ENCODE assay signal across 7 mouse cellular contexts in the genomic region with DNA sequence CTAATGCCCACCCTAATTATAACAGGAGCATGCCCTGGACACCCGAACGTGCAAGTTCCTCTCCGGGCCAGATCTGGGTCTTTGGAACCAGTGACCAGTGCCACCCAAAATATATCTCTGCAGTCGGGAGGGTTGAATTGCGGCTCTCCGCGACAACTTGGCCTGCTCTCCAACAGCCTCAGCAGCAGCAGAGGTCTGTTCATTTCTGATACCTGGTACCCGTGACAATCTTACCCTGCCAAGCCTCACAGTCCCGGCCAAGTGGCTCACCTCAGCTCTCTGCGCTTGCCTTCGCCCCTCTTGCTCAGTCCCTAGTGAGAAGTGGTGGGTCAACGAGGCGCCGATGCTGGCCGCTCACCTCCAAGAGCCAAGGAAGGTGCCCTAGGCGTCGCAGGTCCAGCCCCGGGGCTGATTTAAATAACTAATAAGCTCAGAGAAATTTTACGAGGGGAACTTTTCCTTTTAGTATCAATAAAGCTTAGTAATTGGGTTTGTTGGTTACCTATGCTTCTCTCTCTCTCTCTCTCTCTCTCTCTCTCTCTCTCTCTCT. TPM values are rescaled to one million over a fixed set of nuclear protein-coding genes. Genes with fewer than 3 reads are reported as not detected.
DNase-seq lines count a peak whose midpoint lies in the region; ATAC-seq and TF ChIP-seq lines count a peak whose summit lies in the region.

A gene (minus strand): TSS at position 500 of the 550 bp plus-strand sequence.

- peak within 1 kb of the TSS; percentile 10; the same call in 1 of the 2 replicates for H3K4me3 ChIP-seq in lung, postnatal 0 days (ENCODE audit: low read depth, low read length)
- peak within 1 kb of the TSS; percentile 35 for H3K4me3 ChIP-seq in forebrain, embryonic 13.5 days

- no peak for TF ChIP-seq CTCF in lung, postnatal 0 days (IDR thresholded peaks at IDR 0.05)

- no peak within 1 kb of the TSS for H3K27ac ChIP-seq in lung, postnatal 0 days (ENCODE audit: low read length)
- no peak within 1 kb of the TSS for H3K27ac ChIP-seq in forebrain, embryonic 13.5 days

- peaks cover 58% of the 10 kb centered on the region for H3K27me3 ChIP-seq in lung, postnatal 0 days (replicated peaks; ENCODE audit: insufficient read depth, low read length)
- H3K27me3 ChIP-seq in forebrain, embryonic 13.5 days: peaks cover 76% of the 10 kb centered on the region

- DNase-seq in lung, postnatal 0 days (ENCODE audit: low spot score): no peak
- no peak for DNase-seq in lung, postnatal 36 days
- DNase-seq in layer of hippocampus, postnatal 14 days (ENCODE audit: low spot score in 2 of 2): no peak
- DNase-seq in retina, embryonic 14.5 days (ENCODE audit: low spot score): peak; percentile 27
- no peak for DNase-seq in spleen, adult 18-20 months
- no peak for DNase-seq in gastrocnemius, adult 18-20 months (ENCODE audit: low spot score)

- H3K36me3 ChIP-seq in lung, postnatal 0 days (ENCODE audit: insufficient read depth, low read length): no peaks in the 10 kb centered on the region
- H3K36me3 ChIP-seq in forebrain, embryonic 13.5 days (ENCODE audit: poor library complexity, severe bottlenecking): no peaks in the 10 kb centered on the region

- no peak for ATAC-seq in lung, postnatal 0 days
- ATAC-seq in forebrain, embryonic 13.5 days: no peak

- no peak within 1 kb of the TSS for H3K9ac ChIP-seq in lung, postnatal 0 days (replicated peaks; ENCODE audit: low read depth)
- H3K9ac ChIP-seq in forebrain, embryonic 13.5 days: no peak within 1 kb of the TSS; the same call in 1 of the 2 replicates

- WGBS in lung, postnatal 0 days: 2% methylated on average over 19 of the region's 19 CpGs
- WGBS in forebrain, embryonic 13.5 days: 0% methylated on average over 19 of the region's 19 CpGs

- no peaks in the 10 kb centered on the region for H3K9me3 ChIP-seq in lung, postnatal 0 days (ENCODE audit: low read length)
- no peaks in the 10 kb centered on the region for H3K9me3 ChIP-seq in forebrain, embryonic 13.5 days (replicated peaks)

- H3K4me2 ChIP-seq in lung, postnatal 0 days (replicated peaks; ENCODE audit: low read depth, low read length): peak within 1 kb of the TSS; percentile 27
- H3K4me2 ChIP-seq in forebrain, embryonic 13.5 days: peak within 1 kb of the TSS; percentile 62

- H3K4me1 ChIP-seq in lung, postnatal 0 days (ENCODE audit: insufficient read depth, low read depth, low read length): peaks cover 7% of the 10 kb centered on the region; the same call in 1 of the 2 replicates
- peaks cover 38% of the 10 kb centered on the region for H3K4me1 ChIP-seq in forebrain, embryonic 13.5 days

- no peak for TF ChIP-seq EP300 in lung, postnatal 0 days (IDR thresholded peaks at IDR 0.05)

RNA-seq across cellular contexts. Expression of the gene that starts here (rescaled TPM):
- polyA plus RNA-seq in lung, postnatal 0 days (2015; fragmentation: Nextera tagmentation; extraction: Ambion mirVana): 0.17 TPM in 2 replicates
- 5.5 and 10.2 TPM in 2 replicates for polyA plus RNA-seq in forebrain, embryonic 13.5 days (2015; fragmentation: Nextera tagmentation; extraction: Ambion mirVana)
- total RNA-seq in layer of hippocampus, postnatal 14 days (2021): 10 to 100 TPM; 14.8 TPM
- total RNA-seq in gastrocnemius, adult 18-20 months (2021): under 1 TPM; 0.27 to 0.31 TPM

Comparison
In these comparisons a context has a peak if more than half of its experiments do, and no peak if none do; other contexts are left out.
1. RNA of the gene that starts here (total RNA-seq): 14.8 TPM in layer of hippocampus, postnatal 14 days; 0.27 to 0.31 TPM in gastrocnemius, adult 18-20 months; every median in the first group is over 10 times any median in the second.